Mouse (Mus musculus) small intestine, adult 2 months (tissue): ENCODE results near the gene Sele.

ENCODE experiments used
- CTCF ChIP-seq: fragments of 200-500 bp; IDR thresholded peaks from 2 replicates; pipeline ENCODE4 v1.5.1; 2012; ENCODE audit warnings: low read depth, mild to moderate bottlenecking, control low read depth, inconsistent platforms, low read length, moderate library complexity, mixed read lengths; ENCODE audit not compliant: insufficient replicate concordance, insufficient read length; ENCODE audit errors: extremely low read depth
- POLR2A ChIP-seq: fragments of 200-500 bp; IDR thresholded peaks from 2 replicates; pipeline ENCODE4 v1.6.1; 2012; ENCODE audit warnings: low read depth, mild to moderate bottlenecking, control low read depth, inconsistent platforms, low read length, moderate library complexity

- TF ChIP-seq CTCF = no peak
- TF ChIP-seq POLR2A = no peak
Observed at GRCm38 (mm10) chr1:164019789-164020188, 28.2 kb upstream of the Sele start.
